ENCODE assay signal across 17 mouse cellular contexts in the genomic region with DNA sequence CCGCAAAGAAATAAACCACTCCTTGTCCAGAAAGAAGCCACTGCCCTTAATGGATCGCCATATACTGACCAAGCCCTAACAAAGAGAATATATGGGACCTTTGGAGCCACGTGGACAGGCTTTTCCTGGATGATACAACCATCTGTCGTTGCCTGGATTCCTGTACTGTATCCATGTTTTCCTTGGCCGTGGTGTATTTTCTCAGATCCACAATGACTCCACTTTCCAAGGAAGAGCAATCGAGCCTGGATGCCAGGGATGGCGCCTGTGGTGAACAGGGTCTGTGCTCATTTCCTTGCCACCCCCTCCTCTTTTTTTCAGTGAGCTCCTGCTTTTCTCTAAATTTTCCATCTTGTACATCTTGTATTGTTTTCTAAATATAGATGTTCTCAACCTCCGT.
DNase-seq lines count a peak whose midpoint lies in the region; ATAC-seq and TF ChIP-seq lines count a peak whose summit lies in the region.
"Had no signal": no experiment of that assay in that cellular context is flagged by ENCODE, and none has a peak within 500 bp of the region (broad histone marks: within the 10 kb centered on the region; RNA-seq: fewer than 3 reads in every experiment).

No protein-coding gene starts in this region.

- no peaks in the 10 kb centered on the region for H3K27me3 ChIP-seq in forebrain, postnatal 0 days (ENCODE audit: insufficient read depth, low read length)
- H3K27me3 ChIP-seq in forebrain, embryonic 15.5 days = no peaks in the 10 kb centered on the region
- no peaks in the 10 kb centered on the region for H3K27me3 ChIP-seq in heart, embryonic 14.5 days (ENCODE audit: control insufficient read depth, insufficient read depth, low read length)
- no peaks in the 10 kb centered on the region for H3K27me3 ChIP-seq in kidney, adult 2 months (replicated peaks; ENCODE audit: control insufficient read depth, insufficient read depth, low read length)
- H3K27me3 ChIP-seq: forebrain, embryonic 13.5 days; hindbrain, embryonic 13.5 days had no signal

- peak; percentile 45 for ATAC-seq in forebrain, postnatal 0 days
- ATAC-seq in forebrain, embryonic 15.5 days (replicated peaks) = no peak
- ATAC-seq in heart, embryonic 14.5 days (ENCODE audit: insufficient number of reproducible peaks, insufficient read depth, low FRiP score, low read depth) = no peak
- ATAC-seq: forebrain, embryonic 13.5 days; hindbrain, postnatal 0 days had no signal

- DNase-seq in forebrain, postnatal 0 days = peak; percentile 28
- no peak for DNase-seq in heart, adult 11 months
- DNase-seq in layer of hippocampus, adult 2 months (ENCODE audit: low spot score in 2 of 2) = no peak
- DNase-seq in layer of hippocampus, adult 9-10 months (ENCODE audit: low spot score) = no peak
- no peak for DNase-seq in kidney, adult 2 months
- DNase-seq: adrenal gland, postnatal 10 days; cerebellum, adult 18-20 months; cerebellum, adult 9-11 months; gastrocnemius, postnatal 14 days; heart, postnatal 10 days; kidney, adult 11 months had no signal

- no peak for TF ChIP-seq CTCF in forebrain, postnatal 0 days (IDR thresholded peaks at IDR 0.05; ENCODE audit: low read depth)
- no peak for TF ChIP-seq CTCF in layer of hippocampus, adult 2 months (conservative IDR thresholded peaks at IDR 0.05)
- TF ChIP-seq CTCF in kidney, adult 2 months (conservative IDR thresholded peaks at IDR 0.05; ENCODE audit: insufficient read depth, insufficient read length, low read depth, low read length) = no peak

- WGBS in forebrain, postnatal 0 days = 66% methylated on average over 8 of the region's 8 CpGs
- 81% methylated on average over 8 of the region's 8 CpGs for WGBS in forebrain, embryonic 15.5 days
- 65% methylated on average over 8 of the region's 8 CpGs for WGBS in heart, embryonic 14.5 days
- 66% methylated on average over 8 of the region's 8 CpGs for WGBS in kidney, adult 2 months

- no peak overlapping the region for H3K27ac ChIP-seq in forebrain, postnatal 0 days (ENCODE audit: low read depth, low read length)
- no peak overlapping the region for H3K27ac ChIP-seq in forebrain, embryonic 15.5 days (replicated peaks)
- H3K27ac ChIP-seq in heart, embryonic 14.5 days (replicated peaks in 1 of 2; ENCODE audit: control insufficient read depth in 1 of 2, insufficient read depth in 1 of 2, low read depth in 2 of 2, low read length in 2 of 2) = peak overlapping the region; percentile 24 to 34; a peak in 1 of 4 replicates
- H3K27ac ChIP-seq in layer of hippocampus, adult 2 months = peak overlapping the region; percentile 39; the same call in 1 of the 2 replicates
- no peak overlapping the region for H3K27ac ChIP-seq in kidney, adult 2 months (ENCODE audit: insufficient read depth, low read depth, low read length)
- H3K27ac ChIP-seq: embryonic facial prominence, embryonic 10.5 days; forebrain, embryonic 13.5 days; hindbrain, embryonic 13.5 days; hindbrain, postnatal 0 days had no signal

- no peak for TF ChIP-seq POLR2A in kidney, adult 2 months (IDR thresholded peaks at IDR 0.05; ENCODE audit: low read depth, low read length)

- H3K4me2 ChIP-seq in forebrain, postnatal 0 days (ENCODE audit: low read depth) = no peak overlapping the region
- no peak overlapping the region for H3K4me2 ChIP-seq in forebrain, embryonic 15.5 days (replicated peaks)
- peak overlapping the region; percentile 27; the same call in 1 of the 2 replicates for H3K4me2 ChIP-seq in heart, embryonic 14.5 days (ENCODE audit: low read length)
- H3K4me2 ChIP-seq: forebrain, embryonic 13.5 days; hindbrain, embryonic 13.5 days had no signal

- H3K9ac ChIP-seq in forebrain, postnatal 0 days = no peak overlapping the region
- no peak overlapping the region for H3K9ac ChIP-seq in forebrain, embryonic 15.5 days (replicated peaks)
- no peak overlapping the region for H3K9ac ChIP-seq in heart, embryonic 14.5 days (ENCODE audit: low read length)
- H3K9ac ChIP-seq: forebrain, embryonic 13.5 days; hindbrain, embryonic 13.5 days had no signal

- no peaks in the 10 kb centered on the region for H3K4me1 ChIP-seq in forebrain, postnatal 0 days (ENCODE audit: insufficient read depth)
- no peaks in the 10 kb centered on the region for H3K4me1 ChIP-seq in forebrain, embryonic 15.5 days
- peaks cover 0 to 8% of the 10 kb centered on the region in 2 experiments; a peak in 2 of 4 replicates for H3K4me1 ChIP-seq in heart, embryonic 14.5 days (ENCODE audit: control insufficient read depth in 2 of 2, insufficient read depth in 2 of 2, low read length in 2 of 2)
- H3K4me1 ChIP-seq in kidney, adult 2 months (ENCODE audit: control insufficient read depth, insufficient read depth, low read length) = no peaks in the 10 kb centered on the region
- H3K4me1 ChIP-seq: embryonic facial prominence, embryonic 10.5 days; forebrain, embryonic 13.5 days; hindbrain, embryonic 13.5 days had no signal

- H3K36me3 ChIP-seq in forebrain, postnatal 0 days (ENCODE audit: insufficient read depth) = no peaks in the 10 kb centered on the region
- H3K36me3 ChIP-seq in forebrain, embryonic 15.5 days = no peaks in the 10 kb centered on the region
- no peaks in the 10 kb centered on the region for H3K36me3 ChIP-seq in heart, embryonic 14.5 days (ENCODE audit: control insufficient read depth, insufficient read depth, low read length)
- H3K36me3 ChIP-seq in kidney, adult 2 months (ENCODE audit: control insufficient read depth, insufficient read depth, low read length) = no peaks in the 10 kb centered on the region
- H3K36me3 ChIP-seq: embryonic facial prominence, embryonic 10.5 days; hindbrain, embryonic 13.5 days had no signal

- H3K9me3 ChIP-seq in forebrain, postnatal 0 days (ENCODE audit: low read length) = no peaks in the 10 kb centered on the region
- no peaks in the 10 kb centered on the region for H3K9me3 ChIP-seq in forebrain, embryonic 15.5 days
- no peaks in the 10 kb centered on the region for H3K9me3 ChIP-seq in heart, embryonic 14.5 days (ENCODE audit: control insufficient read depth, low read length)
- H3K9me3 ChIP-seq: embryonic facial prominence, embryonic 10.5 days; forebrain, embryonic 13.5 days; hindbrain, embryonic 13.5 days had no signal

- no peak overlapping the region for H3K4me3 ChIP-seq in forebrain, postnatal 0 days (ENCODE audit: low read depth, low read length)
- H3K4me3 ChIP-seq in forebrain, embryonic 15.5 days = no peak overlapping the region
- no peak overlapping the region for H3K4me3 ChIP-seq in heart, embryonic 14.5 days (ENCODE audit: control insufficient read depth in 1 of 2, insufficient read depth in 1 of 2, low read depth in 1 of 2, low read length in 2 of 2)
- H3K4me3 ChIP-seq in layer of hippocampus, adult 2 months = no peak overlapping the region
- no peak overlapping the region for H3K4me3 ChIP-seq in kidney, adult 2 months (ENCODE audit: insufficient read depth, low read depth, low read length)
- H3K4me3 ChIP-seq: embryonic facial prominence, embryonic 10.5 days; forebrain, embryonic 13.5 days; hindbrain, embryonic 13.5 days had no signal

Comparison
In these comparisons a context has a peak if more than half of its experiments do, and no peak if none do; other contexts are left out.
1. H3K27ac ChIP-seq: peak in heart, embryonic 14.5 days (2 of 2) and layer of hippocampus, adult 2 months (single experiment); none in forebrain, postnatal 0 days (single experiment), forebrain, embryonic 15.5 days (single experiment) and kidney, adult 2 months (single experiment).